Mouse (Mus musculus): Measurements from ENCODE around the gene Syne1. TPM values are rescaled to one million over a fixed set of nuclear protein-coding genes. Genes with fewer than 3 reads are reported as not detected.

The Syne1 gene
- total and polyA plus RNA-seq, 2 experiments from 2014 or later, result 18.7 to 93.3 TPM

DNA sequence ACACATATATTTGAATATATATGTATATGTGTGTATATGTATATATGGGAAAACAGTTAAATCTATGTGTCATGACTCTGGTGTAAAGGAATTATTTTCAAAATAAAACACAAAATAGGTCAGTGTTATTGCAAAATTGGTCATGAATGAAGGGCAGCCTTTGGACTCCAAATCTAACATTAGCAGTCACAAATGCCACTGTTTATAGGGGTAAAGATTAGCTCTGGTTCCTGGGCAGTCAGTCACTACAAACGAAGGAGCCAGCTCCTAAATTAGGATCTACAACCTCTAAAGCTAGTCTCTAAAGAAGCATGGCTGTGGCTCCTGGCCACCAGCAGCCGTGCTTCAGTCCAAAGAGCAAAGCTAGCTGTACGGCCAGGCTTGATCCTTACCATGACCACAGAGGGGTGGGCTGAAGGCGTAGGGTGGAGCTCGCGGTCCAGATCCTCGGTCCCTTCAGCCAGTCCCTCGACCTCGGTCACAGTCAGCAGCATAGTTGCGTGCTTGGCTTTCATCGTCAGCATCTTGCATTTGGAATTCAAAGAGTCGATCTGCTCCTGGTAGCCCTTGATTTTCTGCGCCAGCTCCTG lies 357.1 kb downstream of the Syne1 start:
- ATAC-seq (peak; percentile 87), DNase-seq (ENCODE audit: low spot score) (no peak)
- no peaks in the 10 kb centered on the region for H3K9me3 ChIP-seq (ENCODE audit: low read length)

DNA sequence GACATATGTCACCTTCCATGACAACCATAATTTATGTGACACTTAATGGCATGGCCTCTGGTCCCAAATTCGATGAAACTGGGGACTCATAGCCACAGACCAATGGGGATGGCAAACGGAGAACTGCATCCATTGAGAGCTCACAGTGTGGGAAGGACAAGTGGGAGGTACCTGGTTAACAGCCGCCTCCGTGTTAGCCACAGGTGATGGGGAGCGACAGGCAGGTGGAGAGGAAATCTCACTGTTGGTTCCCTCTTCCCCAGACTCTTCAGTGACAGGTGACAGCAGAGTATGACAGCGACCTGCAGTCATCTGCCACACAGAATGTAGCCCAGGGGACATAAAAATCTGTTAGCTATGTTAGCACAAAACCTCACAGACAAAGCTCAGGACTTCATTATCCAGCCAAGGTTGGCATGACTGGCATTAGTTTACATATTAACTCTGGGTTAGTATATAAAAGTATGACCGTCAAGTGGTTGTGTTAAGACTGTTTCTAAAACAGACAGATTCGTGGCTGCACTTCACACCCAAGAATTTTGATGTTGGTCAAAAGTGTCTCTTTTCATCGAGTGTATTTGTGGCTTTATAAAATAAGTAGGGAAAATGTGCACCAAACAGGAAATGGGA lies 358.3 kb downstream of the Syne1 start:
- no peaks in the 10 kb centered on the region for H3K9me3 ChIP-seq (ENCODE audit: low read length)
- TF ChIP-seq CTCF (IDR thresholded peaks at IDR 0.05; ENCODE audit: low read depth), result no peak
- H3K4me2 ChIP-seq (ENCODE audit: low read depth, low read length), result no peak overlapping the region; the same call in 1 of the 2 replicates
- ATAC-seq (no peak), DNase-seq (ENCODE audit: low spot score) (no peak)
- H3K27me3 ChIP-seq (ENCODE audit: insufficient read depth, low read length), result no peaks in the 10 kb centered on the region
- no peak overlapping the region for H3K4me3 ChIP-seq (ENCODE audit: low read length)
- H3K36me3 ChIP-seq (ENCODE audit: insufficient read depth, low read length), result no peaks in the 10 kb centered on the region
- 78% methylated on average over 9 of the region's 9 CpGs for WGBS
- H3K27ac ChIP-seq, result no peak overlapping the region
- H3K4me1 ChIP-seq (ENCODE audit: insufficient read depth, low read length), result peaks cover 3% of the 10 kb centered on the region; the same call in 1 of the 2 replicates
- no peak overlapping the region for H3K9ac ChIP-seq (replicated peaks; ENCODE audit: low read length)

More for the DNA sequence above, 357.1 kb downstream of the Syne1 start:
- H3K36me3 ChIP-seq (ENCODE audit: insufficient read depth, low read length), result no peaks in the 10 kb centered on the region
- peaks cover 3% of the 10 kb centered on the region; the same call in 1 of the 2 replicates for H3K4me1 ChIP-seq (ENCODE audit: insufficient read depth, low read length)
- under 1% methylated on average over 13 of the region's 13 CpGs for WGBS
- H3K9ac ChIP-seq (replicated peaks; ENCODE audit: low read length), result peak overlapping the region; percentile 61
- H3K4me2 ChIP-seq (ENCODE audit: low read depth, low read length), result peak overlapping the region; percentile 77
- 0 out of 2 replicates have a peak, but pooled peaks have one; percentile 1 for TF ChIP-seq CTCF (IDR thresholded peaks at IDR 0.05; ENCODE audit: low read depth)
- peak overlapping the region; percentile 89 for H3K27ac ChIP-seq
- H3K27me3 ChIP-seq (ENCODE audit: insufficient read depth, low read length), result no peaks in the 10 kb centered on the region
- peak overlapping the region; percentile 50 for H3K4me3 ChIP-seq (ENCODE audit: low read length)

DNA sequence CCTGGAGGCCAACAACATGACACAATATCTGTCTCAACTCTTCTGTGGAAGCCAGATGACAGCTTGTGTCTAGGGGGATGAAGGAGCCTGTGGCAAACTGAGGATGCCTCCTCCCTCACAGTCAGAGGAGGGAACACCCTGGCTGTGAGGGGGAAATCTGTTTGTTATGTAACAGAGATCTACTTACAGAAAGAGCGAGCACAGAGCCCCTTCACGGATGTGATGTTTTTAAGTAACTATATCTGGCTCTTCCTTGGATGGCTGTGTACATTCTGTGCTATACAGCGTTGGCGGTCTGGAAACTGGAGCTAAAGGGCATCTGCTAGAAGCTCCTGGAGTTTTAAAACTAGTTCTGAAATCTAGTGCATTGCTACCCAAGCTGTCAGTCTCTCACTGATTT lies 360.5 kb downstream of the Syne1 start:
- TF ChIP-seq CTCF (IDR thresholded peaks at IDR 0.05; ENCODE audit: low read depth), result no peak
- Histone ChIP-seq H3K27me3 (ENCODE audit: insufficient read depth, low read length) (no peaks in the 10 kb centered on the region), H3K4me1 (ENCODE audit: insufficient read depth, low read length) (peaks cover 3% of the 10 kb centered on the region; the same call in 1 of the 2 replicates), H3K4me3 (ENCODE audit: low read length) (no peak overlapping the region), H3K9ac (replicated peaks; ENCODE audit: low read length) (no peak overlapping the region), H3K27ac (no peak overlapping the region), H3K9me3 (ENCODE audit: low read length) (no peaks in the 10 kb centered on the region), H3K36me3 (ENCODE audit: insufficient read depth, low read length) (no peaks in the 10 kb centered on the region), H3K4me2 (ENCODE audit: low read depth, low read length) (no peak overlapping the region)
- ATAC-seq (no peak), DNase-seq (ENCODE audit: low spot score) (no peak)
- WGBS, result 80% methylated on average over 4 of the region's 4 CpGs

DNA sequence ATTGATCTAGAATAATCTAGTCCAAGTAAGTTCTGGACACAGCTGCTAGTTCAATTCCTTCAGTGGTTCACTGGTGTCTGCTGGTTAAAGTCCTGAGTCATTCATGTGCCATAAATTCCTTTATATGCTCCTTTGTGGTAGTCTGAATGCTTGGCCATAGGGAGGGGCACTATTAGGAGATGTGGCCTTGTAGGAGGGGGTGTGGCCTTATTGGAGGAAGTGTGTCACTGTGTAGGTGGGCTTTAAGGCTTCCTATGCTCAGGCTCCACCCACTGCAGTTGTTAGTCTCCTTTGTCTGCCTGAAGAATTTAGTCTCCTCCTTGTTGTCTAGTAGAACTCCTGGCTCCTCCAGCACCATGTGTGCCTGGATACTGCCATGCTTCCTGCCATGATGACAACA lies 362.4 kb downstream of the Syne1 start:
- H3K4me3 ChIP-seq (ENCODE audit: low read length), result no peak overlapping the region
- no peak overlapping the region for H3K9ac ChIP-seq (replicated peaks; ENCODE audit: low read length)
- DNase-seq (ENCODE audit: low spot score), result no peak

DNA sequence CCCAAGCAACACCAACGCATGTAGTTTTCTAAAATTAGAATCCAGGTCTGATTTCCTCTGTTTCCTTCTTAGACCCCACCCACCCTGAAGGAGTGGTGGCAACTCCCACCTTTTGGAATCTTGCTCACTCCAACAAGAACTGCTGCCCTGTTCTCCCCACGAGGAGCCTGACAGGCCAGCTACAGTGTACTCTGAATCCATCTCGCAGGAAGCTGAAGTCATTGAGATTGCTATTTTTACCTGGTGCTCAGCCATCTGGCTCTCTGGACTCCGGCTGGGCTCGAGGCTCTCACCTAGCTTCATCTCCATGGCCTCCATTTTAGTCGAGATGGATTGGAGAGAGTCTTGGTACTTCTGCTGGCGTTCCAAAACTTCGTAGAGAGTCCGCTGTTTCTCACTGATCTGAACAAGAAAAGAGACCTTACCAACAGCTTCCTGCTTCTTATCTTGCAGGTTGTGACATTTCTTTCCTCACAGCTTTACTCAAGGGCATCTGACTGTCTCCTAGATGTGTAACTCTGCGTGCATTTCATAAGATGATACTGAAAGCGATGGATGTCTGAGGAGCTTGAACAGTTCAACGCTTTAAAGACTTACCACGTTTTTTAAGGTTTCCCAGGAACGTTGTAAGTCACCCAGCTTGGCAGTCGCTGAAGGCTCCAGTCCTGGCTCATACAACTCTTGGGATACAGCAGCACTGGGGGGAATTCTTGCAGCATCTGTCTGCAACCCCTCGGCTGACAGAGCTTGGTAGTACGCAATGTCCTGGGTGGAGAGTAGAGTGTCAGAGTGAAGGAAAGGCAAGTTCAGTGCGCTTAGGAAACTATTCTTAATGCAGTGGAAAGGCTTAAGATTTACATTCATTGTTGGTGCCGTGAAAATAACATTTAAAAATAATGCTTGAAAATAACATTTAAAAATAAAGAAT lies 365.9 kb downstream of the Syne1 start:
- DNase-seq (ENCODE audit: low spot score) (no peak), ATAC-seq (no peak)
- no peak overlapping the region for H3K27ac ChIP-seq
- TF ChIP-seq CTCF (IDR thresholded peaks at IDR 0.05; ENCODE audit: low read depth), result no peak
- no peaks in the 10 kb centered on the region for H3K27me3 ChIP-seq (ENCODE audit: insufficient read depth, low read length)
- WGBS, result 84% methylated on average over 19 of the region's 19 CpGs
- H3K9me3 ChIP-seq (ENCODE audit: low read length), result no peaks in the 10 kb centered on the region
- peaks cover 21% of the 10 kb centered on the region; the same call in 1 of the 2 replicates for H3K36me3 ChIP-seq (ENCODE audit: insufficient read depth, low read length)
- no peak overlapping the region for H3K9ac ChIP-seq (replicated peaks; ENCODE audit: low read length)
- H3K4me2 ChIP-seq (ENCODE audit: low read depth, low read length), result no peak overlapping the region
- no peak overlapping the region for H3K4me3 ChIP-seq (ENCODE audit: low read length)
- H3K4me1 ChIP-seq (ENCODE audit: insufficient read depth, low read length), result no peaks in the 10 kb centered on the region

More for the DNA sequence above, 362.4 kb downstream of the Syne1 start:
- Histone ChIP-seq H3K4me1 (ENCODE audit: insufficient read depth, low read length) (no peaks in the 10 kb centered on the region), H3K4me2 (ENCODE audit: low read depth, low read length) (no peak overlapping the region), H3K27me3 (ENCODE audit: insufficient read depth, low read length) (no peaks in the 10 kb centered on the region), H3K27ac (no peak overlapping the region), H3K9me3 (ENCODE audit: low read length) (no peaks in the 10 kb centered on the region), H3K36me3 (ENCODE audit: insufficient read depth, low read length) (peaks cover 13% of the 10 kb centered on the region; the same call in 1 of the 2 replicates)
- 0 out of 2 replicates have a peak, but pooled peaks have one; percentile 34 for ATAC-seq
- no peak for TF ChIP-seq CTCF (IDR thresholded peaks at IDR 0.05; ENCODE audit: low read depth)

DNA sequence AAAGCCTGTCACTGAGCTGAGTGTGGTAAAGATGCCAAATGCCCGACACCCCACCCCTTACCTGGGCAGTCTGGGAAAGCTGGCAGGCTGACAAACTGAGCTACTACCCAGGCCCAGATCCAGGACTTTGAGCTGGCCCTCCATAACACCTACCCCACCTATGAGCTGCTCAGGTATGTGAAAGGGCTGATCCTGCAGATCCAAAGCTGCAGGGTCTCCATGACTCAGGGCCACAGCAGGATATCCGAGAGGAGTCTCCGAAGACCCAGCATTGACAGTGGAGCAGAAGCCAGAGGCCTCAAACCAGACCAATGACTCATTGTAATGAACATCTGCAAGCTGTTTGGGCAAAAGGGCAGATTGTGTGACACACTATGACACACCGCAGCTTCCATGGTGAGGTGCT lies 369.5 kb downstream of the Syne1 start:
- TF ChIP-seq CTCF (IDR thresholded peaks at IDR 0.05; ENCODE audit: low read depth), result no peak
- H3K9me3 ChIP-seq (ENCODE audit: low read length), result no peaks in the 10 kb centered on the region
- DNase-seq (ENCODE audit: low spot score) (no peak), ATAC-seq (no peak)
- WGBS, result 85% methylated on average over 4 of the region's 4 CpGs
- H3K4me1 ChIP-seq (ENCODE audit: insufficient read depth, low read length), result no peaks in the 10 kb centered on the region
- H3K4me2 ChIP-seq (ENCODE audit: low read depth, low read length), result no peak overlapping the region
- H3K27me3 ChIP-seq (ENCODE audit: insufficient read depth, low read length), result no peaks in the 10 kb centered on the region
- no peak overlapping the region for H3K4me3 ChIP-seq (ENCODE audit: low read length)
- no peak overlapping the region for H3K27ac ChIP-seq
- peaks cover 21% of the 10 kb centered on the region; the same call in 1 of the 2 replicates for H3K36me3 ChIP-seq (ENCODE audit: insufficient read depth, low read length)
- H3K9ac ChIP-seq (replicated peaks; ENCODE audit: low read length), result no peak overlapping the region
